Mouse (Mus musculus): ENCODE data around the gene Olfr282.

DNA sequence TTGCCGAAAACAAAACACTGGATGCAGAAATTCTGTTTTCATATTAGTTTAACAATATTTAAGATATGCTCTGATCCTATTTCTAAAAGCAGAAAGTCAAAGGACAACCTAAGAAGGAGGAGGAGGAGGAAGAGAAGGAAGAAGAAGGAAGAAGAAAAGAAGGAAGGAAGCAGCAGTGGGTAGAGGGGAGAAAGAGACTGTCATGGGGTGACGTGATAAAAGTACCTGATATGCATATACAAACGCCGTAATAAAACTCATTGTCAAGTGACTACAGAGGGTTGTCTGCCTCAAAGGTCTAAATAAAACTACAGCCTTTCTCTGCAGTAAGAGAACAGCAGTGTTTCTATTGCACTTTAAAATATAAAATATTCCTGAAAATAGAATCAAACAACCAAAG, 15.0 kb upstream of the Olfr282 start:
- TF ChIP-seq CTCF (IDR thresholded peaks at IDR 0.05) (no peak), EP300 (IDR thresholded peaks at IDR 0.05; ENCODE audit: insufficient read depth, low read depth, low read length) (no peak), POLR2A (IDR thresholded peaks at IDR 0.05; ENCODE audit: insufficient read depth, low read depth, low read length) (no peak)

All from heart, adult 2 months (tissue).